ENCODE assay signal across 18 mouse cellular contexts in the genomic region with DNA sequence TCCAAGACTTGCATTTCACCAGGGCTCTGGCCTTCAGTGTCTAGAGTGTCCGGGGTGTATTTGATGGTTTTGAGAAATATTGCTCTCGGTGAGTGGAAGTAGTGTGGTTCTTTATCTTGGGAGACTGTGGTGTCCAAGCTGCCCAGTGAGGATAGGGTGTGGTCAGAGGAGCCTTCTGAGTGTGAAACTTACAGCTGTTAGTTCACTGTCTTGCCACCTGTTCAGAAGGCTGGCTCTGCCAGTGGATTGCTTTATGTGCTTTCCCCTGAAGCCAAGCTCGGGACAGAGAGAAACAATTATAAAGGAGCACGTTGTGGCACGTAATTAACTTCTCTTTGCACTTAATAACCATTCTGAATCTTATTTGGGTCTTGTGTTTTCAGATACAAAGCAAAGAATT. TPM values are rescaled to one million over a fixed set of nuclear protein-coding genes. Genes with fewer than 3 reads are reported as not detected.
"Had no signal": no experiment of that assay in that cellular context is flagged by ENCODE, and none has a peak within 500 bp of the region (broad histone marks: within the 10 kb centered on the region; RNA-seq: fewer than 3 reads in every experiment).

No protein-coding gene starts in this region.

- DNase-seq: right cerebral cortex, postnatal 25 days had no signal

- H3K27ac ChIP-seq: liver, embryonic 15.5 days; lung, embryonic 15.5 days; macrophage; midbrain, embryonic 13.5 days; midbrain, embryonic 15.5 days; neural tube, embryonic 13.5 days; neural tube, embryonic 15.5 days had no signal

- H3K4me1 ChIP-seq: liver, embryonic 15.5 days; lung, embryonic 15.5 days; midbrain, embryonic 13.5 days; midbrain, embryonic 15.5 days; neural tube, embryonic 13.5 days; neural tube, embryonic 15.5 days had no signal

- H3K4me3 ChIP-seq: liver, embryonic 15.5 days; lung, embryonic 15.5 days; megakaryocyte, embryonic 14.5 days; midbrain, embryonic 13.5 days; midbrain, embryonic 15.5 days; neural tube, embryonic 13.5 days; neural tube, embryonic 15.5 days had no signal

- H3K27me3 ChIP-seq: midbrain, embryonic 15.5 days had no signal

- H3K36me3 ChIP-seq: liver, embryonic 15.5 days; lung, embryonic 15.5 days; midbrain, embryonic 13.5 days; midbrain, embryonic 15.5 days; neural tube, embryonic 13.5 days; neural tube, embryonic 15.5 days had no signal

RNA-seq across cellular contexts. Expression of gene Gm2310, which starts 57.2 kb away (rescaled TPM):
- polyA plus RNA-seq: liver, embryonic 15.5 days; liver, postnatal 0 days; lung, adult 2 months; lung, embryonic 15.5 days; lung, postnatal 0 days; macrophage; midbrain, embryonic 11.5 days; midbrain, embryonic 13.5 days; midbrain, embryonic 15.5 days; midbrain, postnatal 0 days; neural tube, embryonic 11.5 days; neural tube, embryonic 13.5 days; neural tube, embryonic 15.5 days; small intestine, adult 2 months; stomach, embryonic 14.5 days; stomach, embryonic 16.5 days had no signal
